Mouse (Mus musculus) liver, embryonic 13.5 days (tissue): ENCODE measurements at regions not wholly inside any gene's neighbourhood (a gene's known extent, or its start where the extent isn't known, plus 50 kb on each side); places are given as distances from the start of the nearest gene placed in this dataset.

Experiments
- ATAC-seq: fragments of 200-750 bp; cut with Nextera tagmentation; 2 replicates; pipeline ENCODE4 v1.8.0; 2017; ENCODE audit warnings: low read depth, mild to moderate bottlenecking, moderate number of reproducible peaks, moderate library complexity
- DNase-seq: peaks from one replicate; pipeline ENCODE4 v3.0.0; 2022
- H3K27ac ChIP-seq: fragments of 300-500 bp; sonication (generic); 2 replicates; pipeline ENCODE4 v1.5.1; 2015; ENCODE audit warnings: moderate library complexity, mild to moderate bottlenecking, inconsistent platforms
- H3K27me3 ChIP-seq: fragments of 300-500 bp; sonication (generic); 2 replicates; pipeline ENCODE4 v1.6.1; 2015; ENCODE audit warnings: mild to moderate bottlenecking, inconsistent platforms
- H3K36me3 ChIP-seq: fragments of 300-500 bp; sonication (generic); 2 replicates; pipeline ENCODE4 v1.6.1; 2015; ENCODE audit warnings: mild to moderate bottlenecking, inconsistent platforms
- H3K4me1 ChIP-seq: fragments of 300-500 bp; sonication (generic); replicated peaks from 2 replicates; pipeline ENCODE4 v1.6.1; 2015; ENCODE audit warnings: inconsistent platforms
- H3K4me2 ChIP-seq: fragments of 300-500 bp; sonication (generic); 2 replicates; pipeline ENCODE4 v1.6.1; 2015; ENCODE audit warnings: inconsistent platforms, mild to moderate bottlenecking, moderate library complexity
- H3K4me3 ChIP-seq: fragments of 300-500 bp; sonication (generic); replicated peaks from 2 replicates; pipeline ENCODE4 v1.5.1; 2015; ENCODE audit warnings: mild to moderate bottlenecking, inconsistent platforms
- H3K9ac ChIP-seq: fragments of 300-500 bp; sonication (generic); 2 replicates; pipeline ENCODE4 v1.6.1; 2015; ENCODE audit warnings: mild to moderate bottlenecking, inconsistent platforms
- H3K9me3 ChIP-seq: fragments of 300-500 bp; sonication (generic); replicated peaks from 2 replicates; pipeline ENCODE4 v1.6.1; 2016; ENCODE audit warnings: inconsistent platforms
- WGBS: fragments of 180-500 bp; shearing (Covaris S2); methylation state at CpG from one replicate; pipeline ENCODE4 v1.1.7; 2015; ENCODE audit not compliant: insufficient replicate concordance; 5-methylcytosine and 5-hydroxymethylcytosine counted together

- Histone ChIP-seq H3K4me2 (no peak overlapping the region), H3K27me3 (no peaks in the 10 kb centered on the region), H3K27ac (no peak overlapping the region), H3K4me3 (no peak overlapping the region), H3K9me3 (no peaks in the 10 kb centered on the region), H3K4me1 (no peaks in the 10 kb centered on the region), H3K36me3 (no peaks in the 10 kb centered on the region), H3K9ac (no peak overlapping the region)
- WGBS = 29% methylated on average over 10 of the region's 10 CpGs
- DNase-seq (no peak), ATAC-seq (no peak)
Measured at GRCm38 (mm10) chr17:68134373-68134772, 130.5 kb upstream of the Arhgap28 start.

- Histone ChIP-seq H3K27ac (no peak overlapping the region), H3K9me3 (no peaks in the 10 kb centered on the region), H3K9ac (no peak overlapping the region), H3K4me2 (no peak overlapping the region), H3K27me3 (no peaks in the 10 kb centered on the region), H3K4me1 (no peaks in the 10 kb centered on the region), H3K36me3 (no peaks in the 10 kb centered on the region), H3K4me3 (no peak overlapping the region)
- DNase-seq (no peak), ATAC-seq (no peak)
- WGBS = 41% methylated on average over 5 of the region's 5 CpGs
Measured at GRCm38 (mm10) chr17:68135436-68135835, 131.5 kb upstream of the Arhgap28 start.

GRCm38 (mm10) chr17:68143307-68143706 lies 130.3 kb upstream of the L3mbtl4 start:
- no peak for ATAC-seq
- H3K27me3 ChIP-seq = no peaks in the 10 kb centered on the region
- WGBS = 67% methylated on average over 7 of the region's 7 CpGs
- no peaks in the 10 kb centered on the region for H3K4me1 ChIP-seq
- H3K4me3 ChIP-seq = no peak overlapping the region
- H3K9ac ChIP-seq = no peak overlapping the region
- DNase-seq = no peak
- H3K4me2 ChIP-seq = no peak overlapping the region
- no peak overlapping the region for H3K27ac ChIP-seq
- no peaks in the 10 kb centered on the region for H3K9me3 ChIP-seq
- no peaks in the 10 kb centered on the region for H3K36me3 ChIP-seq

- no peaks in the 10 kb centered on the region for H3K27me3 ChIP-seq
- H3K36me3 ChIP-seq = no peaks in the 10 kb centered on the region
- no peak overlapping the region for H3K4me3 ChIP-seq
- DNase-seq = no peak
- no peak overlapping the region for H3K27ac ChIP-seq
- no peak overlapping the region for H3K9ac ChIP-seq
- H3K9me3 ChIP-seq = no peaks in the 10 kb centered on the region
- ATAC-seq = no peak
- 78% methylated on average over 10 of the region's 10 CpGs for WGBS
- H3K4me1 ChIP-seq = no peaks in the 10 kb centered on the region
- no peak overlapping the region for H3K4me2 ChIP-seq
Measured at GRCm38 (mm10) chr17:68149237-68149792, 124.3 kb upstream of the L3mbtl4 start.

GRCm38 (mm10) chr17:68152438-68153120 lies 121.0 kb upstream of the L3mbtl4 start:
- 63% methylated on average over 11 of the region's 11 CpGs for WGBS
- H3K9ac ChIP-seq = no peak overlapping the region
- no peaks in the 10 kb centered on the region for H3K27me3 ChIP-seq
- no peak overlapping the region for H3K4me2 ChIP-seq
- ATAC-seq (no peak), DNase-seq (no peak)
- H3K36me3 ChIP-seq = no peaks in the 10 kb centered on the region
- no peak overlapping the region for H3K4me3 ChIP-seq
- no peaks in the 10 kb centered on the region for H3K4me1 ChIP-seq
- H3K27ac ChIP-seq = no peak overlapping the region
- no peaks in the 10 kb centered on the region for H3K9me3 ChIP-seq

GRCm38 (mm10) chr17:68154879-68155278 lies 118.7 kb upstream of the L3mbtl4 start:
- no peak overlapping the region for H3K27ac ChIP-seq
- DNase-seq (no peak), ATAC-seq (no peak)
- H3K4me2 ChIP-seq = no peak overlapping the region
- no peaks in the 10 kb centered on the region for H3K36me3 ChIP-seq
- H3K9me3 ChIP-seq = no peaks in the 10 kb centered on the region
- no peak overlapping the region for H3K4me3 ChIP-seq
- no peaks in the 10 kb centered on the region for H3K27me3 ChIP-seq
- 24% methylated on average over 4 of the region's 4 CpGs for WGBS
- no peaks in the 10 kb centered on the region for H3K4me1 ChIP-seq
- H3K9ac ChIP-seq = no peak overlapping the region

- ATAC-seq (no peak), DNase-seq (no peak)
- no peak overlapping the region for H3K27ac ChIP-seq
- WGBS = 64% methylated on average over 13 of the region's 13 CpGs
- H3K36me3 ChIP-seq = no peaks in the 10 kb centered on the region
- no peaks in the 10 kb centered on the region for H3K4me1 ChIP-seq
- no peaks in the 10 kb centered on the region for H3K9me3 ChIP-seq
- H3K4me3 ChIP-seq = no peak overlapping the region
- H3K9ac ChIP-seq = no peak overlapping the region
- H3K27me3 ChIP-seq = no peaks in the 10 kb centered on the region
- H3K4me2 ChIP-seq = no peak overlapping the region
Measured at GRCm38 (mm10) chr17:68158172-68158651, 115.4 kb upstream of the L3mbtl4 start.

- no peak overlapping the region for H3K4me3 ChIP-seq
- H3K27me3 ChIP-seq = no peaks in the 10 kb centered on the region
- no peak for DNase-seq
- no peak for ATAC-seq
- no peak overlapping the region for H3K9ac ChIP-seq
- no peak overlapping the region for H3K27ac ChIP-seq
- no peaks in the 10 kb centered on the region for H3K36me3 ChIP-seq
- H3K4me2 ChIP-seq = no peak overlapping the region
- WGBS = 49% methylated on average over 2 of the region's 2 CpGs
- no peaks in the 10 kb centered on the region for H3K9me3 ChIP-seq
- H3K4me1 ChIP-seq = no peaks in the 10 kb centered on the region
Measured at GRCm38 (mm10) chr17:68161107-68161506, 112.5 kb upstream of the L3mbtl4 start.

- no peak overlapping the region for H3K27ac ChIP-seq
- ATAC-seq (no peak), DNase-seq (no peak)
- no peaks in the 10 kb centered on the region for H3K36me3 ChIP-seq
- no peak overlapping the region for H3K4me3 ChIP-seq
- no peaks in the 10 kb centered on the region for H3K4me1 ChIP-seq
- H3K9ac ChIP-seq = no peak overlapping the region
- no peaks in the 10 kb centered on the region for H3K27me3 ChIP-seq
- WGBS = 60% methylated on average over 4 of the region's 4 CpGs
- no peaks in the 10 kb centered on the region for H3K9me3 ChIP-seq
- H3K4me2 ChIP-seq = no peak overlapping the region
Measured at GRCm38 (mm10) chr17:68163545-68163944, 110.1 kb upstream of the L3mbtl4 start.

- no peak overlapping the region for H3K4me2 ChIP-seq
- DNase-seq = no peak
- H3K4me3 ChIP-seq = no peak overlapping the region
- no peaks in the 10 kb centered on the region for H3K4me1 ChIP-seq
- no peak overlapping the region for H3K27ac ChIP-seq
- H3K9me3 ChIP-seq = no peaks in the 10 kb centered on the region
- WGBS = 57% methylated on average over 2 of the region's 2 CpGs
- no peaks in the 10 kb centered on the region for H3K36me3 ChIP-seq
- ATAC-seq = no peak
- H3K27me3 ChIP-seq = no peaks in the 10 kb centered on the region
- H3K9ac ChIP-seq = no peak overlapping the region
Measured at GRCm38 (mm10) chr17:68164666-68165065, 108.9 kb upstream of the L3mbtl4 start.

- WGBS = 47% methylated on average over 15 of the region's 15 CpGs
- ATAC-seq = no peak
Measured at GRCm38 (mm10) chr17:68165171-68165825, 108.3 kb upstream of the L3mbtl4 start.

GRCm38 (mm10) chr17:68166397-68166796 lies 107.2 kb upstream of the L3mbtl4 start:
- no peak for ATAC-seq
- no peak overlapping the region for H3K4me2 ChIP-seq
- no peaks in the 10 kb centered on the region for H3K4me1 ChIP-seq
- H3K4me3 ChIP-seq = no peak overlapping the region
- H3K36me3 ChIP-seq = no peaks in the 10 kb centered on the region
- WGBS = 57% methylated on average over 4 of the region's 4 CpGs
- H3K27ac ChIP-seq = no peak overlapping the region
- H3K9ac ChIP-seq = no peak overlapping the region
- no peak for DNase-seq
- no peaks in the 10 kb centered on the region for H3K27me3 ChIP-seq
- H3K9me3 ChIP-seq = no peaks in the 10 kb centered on the region

More at GRCm38 (mm10) chr17:68165171-68165825, 108.3 kb upstream of the L3mbtl4 start:
- Histone ChIP-seq H3K36me3 (no peaks in the 10 kb centered on the region), H3K4me2 (no peak overlapping the region), H3K27me3 (no peaks in the 10 kb centered on the region), H3K9ac (no peak overlapping the region), H3K9me3 (no peaks in the 10 kb centered on the region), H3K4me1 (no peaks in the 10 kb centered on the region), H3K4me3 (no peak overlapping the region), H3K27ac (no peak overlapping the region)
- DNase-seq = no peak
